Mouse (Mus musculus) heart, embryonic 16.5 days (tissue): ENCODE results near the gene Prkn. TPM values are rescaled to one million over a fixed set of nuclear protein-coding genes. Genes with fewer than 3 reads are reported as not detected.

Source experiments
- ATAC-seq: fragments of 200-750 bp; cut with Nextera tagmentation; replicated peaks from 2 replicates; pipeline ENCODE4 v1.8.0; 2017; ENCODE audit warnings: moderate number of reproducible peaks; ENCODE audit not compliant: insufficient read depth, low FRiP score; ENCODE audit errors: extremely low read depth
- H3K27ac ChIP-seq: fragments of 300-500 bp; sonication (generic); 2 replicates; pipeline ENCODE4 v1.5.1; 2014; ENCODE audit warnings: mild to moderate bottlenecking, low read length, control low read depth, moderate library complexity
- H3K27me3 ChIP-seq: fragments of 300-500 bp; sonication (generic); 2 replicates; pipeline ENCODE4 v1.6.1; 2014; ENCODE audit warnings: low read length, mixed read lengths; ENCODE audit not compliant: control insufficient read depth, insufficient read depth
- H3K36me3 ChIP-seq: fragments of 300-500 bp; sonication (generic); 2 replicates; pipeline ENCODE4 v1.6.1; 2014; ENCODE audit not compliant: control insufficient read depth, insufficient read depth
- H3K4me1 ChIP-seq: fragments of 300-500 bp; sonication (generic); 2 replicates; pipeline ENCODE4 v1.6.1; 2014; ENCODE audit warnings: low read length, mixed read lengths; ENCODE audit not compliant: control insufficient read depth, insufficient read depth
- H3K4me2 ChIP-seq: fragments of 300-500 bp; sonication (generic); 2 replicates; pipeline ENCODE4 v1.6.1; 2014; ENCODE audit warnings: low read depth, mild to moderate bottlenecking, control low read depth, low read length
- H3K4me3 ChIP-seq: fragments of 300-500 bp; sonication (generic); 2 replicates; pipeline ENCODE4 v1.5.1; 2014; ENCODE audit warnings: mild to moderate bottlenecking, control low read depth, low read length
- H3K9ac ChIP-seq: fragments of 300-500 bp; sonication (generic); 2 replicates; pipeline ENCODE4 v1.6.1; 2014; ENCODE audit warnings: low read length, control low read depth
- H3K9me3 ChIP-seq: fragments of 300-500 bp; sonication (generic); replicated peaks from 2 replicates; pipeline ENCODE4 v1.6.1; 2016; ENCODE audit warnings: low read length; ENCODE audit not compliant: control insufficient read depth
- WGBS: fragments of 180-500 bp; shearing (Covaris S2); extraction: QIAGEN DNeasy Blood & Tissue Kit; methylation state at CpG from one replicate; pipeline ENCODE4 v1.1.7; 2014; 5-methylcytosine and 5-hydroxymethylcytosine counted together
- polyA plus RNA-seq: library from polyadenylated mRNA; unstranded; fragments of >200 nt; fragmentation: Nextera tagmentation; extraction: Ambion mirVana; gene quantifications from 2 replicates; pipeline ENCODE4 v1.2.1, GENCODE M21; 2015

Prkn gene
- polyA plus RNA-seq, 1 experiment from 2014 or later = 2.4 TPM

DNA sequence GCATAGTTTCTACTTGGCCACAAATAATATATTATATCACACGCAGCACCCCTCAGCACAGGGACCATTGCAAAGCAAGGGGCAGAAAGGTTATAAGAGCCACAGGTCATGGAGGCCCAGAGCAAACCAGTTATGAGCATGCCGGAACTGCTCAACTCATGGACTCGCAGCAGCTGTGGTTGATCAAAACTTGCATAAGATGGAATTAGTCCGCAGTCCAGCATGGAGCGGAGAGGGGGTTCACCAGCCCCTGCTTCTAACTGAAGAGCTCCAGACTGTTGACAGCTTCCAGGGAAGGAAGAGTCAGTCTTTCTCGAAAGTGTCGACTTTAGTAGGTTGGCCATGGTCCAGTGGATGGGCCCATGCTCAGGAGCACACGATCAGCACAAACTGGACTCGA is 1083.8 kb downstream of the Prkn start:
- no peaks in the 10 kb centered on the region; the same call in 1 of the 2 replicates for H3K9me3 ChIP-seq
- ATAC-seq = no peak
- no peaks in the 10 kb centered on the region for H3K4me1 ChIP-seq
- H3K4me2 ChIP-seq = no peak overlapping the region
- H3K36me3 ChIP-seq = no peaks in the 10 kb centered on the region
- H3K27me3 ChIP-seq = no peaks in the 10 kb centered on the region
- WGBS = 74% methylated on average over 9 of the region's 9 CpGs
- no peak overlapping the region for H3K4me3 ChIP-seq
- no peak overlapping the region for H3K27ac ChIP-seq
- no peak overlapping the region for H3K9ac ChIP-seq

DNA sequence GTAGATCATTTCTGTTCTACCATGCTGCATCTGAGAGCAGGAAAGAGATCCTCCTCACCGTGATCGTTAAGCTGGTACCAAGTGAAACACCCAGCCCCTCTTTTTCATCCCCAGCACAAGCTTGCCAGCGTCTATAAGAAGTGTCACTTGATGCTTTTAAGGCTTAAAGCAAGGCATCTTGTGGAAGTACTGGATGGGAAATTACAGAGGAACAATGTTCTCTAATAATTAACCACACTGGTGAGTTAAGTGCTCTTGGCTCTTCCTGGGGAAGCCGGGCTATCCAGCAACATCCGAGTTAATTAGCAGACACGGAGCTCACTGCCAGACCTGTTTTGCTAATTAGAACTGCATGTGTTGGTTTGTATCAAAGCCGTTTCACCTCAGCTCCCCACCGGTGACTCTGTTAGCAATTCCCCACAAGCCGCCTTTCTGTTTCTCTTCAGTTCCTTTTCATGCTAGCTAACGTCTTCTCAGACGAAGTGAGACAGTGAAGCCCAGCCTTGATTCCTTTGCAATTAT is 1086.7 kb downstream of the Prkn start:
- 56% methylated on average over 11 of the region's 11 CpGs for WGBS
- Histone ChIP-seq H3K9ac (no peak overlapping the region), H3K4me2 (no peak overlapping the region), H3K4me3 (no peak overlapping the region), H3K27me3 (no peaks in the 10 kb centered on the region), H3K9me3 (no peaks in the 10 kb centered on the region; the same call in 1 of the 2 replicates), H3K36me3 (no peaks in the 10 kb centered on the region), H3K4me1 (no peaks in the 10 kb centered on the region), H3K27ac (no peak overlapping the region)
- no peak for ATAC-seq

DNA sequence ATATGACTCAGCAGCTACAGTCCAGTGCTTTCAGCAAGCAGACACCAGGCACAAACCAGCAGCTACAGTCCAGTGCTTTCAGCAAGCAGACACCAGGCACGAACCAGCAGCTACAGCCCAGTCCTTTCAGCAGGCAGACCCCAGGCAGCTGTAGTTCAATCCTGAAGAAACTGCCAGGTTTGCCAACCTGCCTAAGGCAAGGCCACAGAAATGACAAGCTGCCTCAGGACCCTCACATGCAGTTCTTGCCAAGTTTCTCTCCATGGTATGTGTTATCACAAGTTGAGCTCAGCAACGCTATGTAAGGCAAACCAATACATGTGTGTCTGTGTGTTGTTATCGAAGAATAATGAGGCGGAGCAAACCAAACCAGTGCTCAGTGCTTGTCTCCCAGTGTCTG is 1091.5 kb downstream of the Prkn start:
- ATAC-seq = no peak
- Histone ChIP-seq H3K4me1 (no peaks in the 10 kb centered on the region), H3K9ac (no peak overlapping the region), H3K4me3 (no peak overlapping the region), H3K4me2 (no peak overlapping the region), H3K9me3 (no peaks in the 10 kb centered on the region), H3K36me3 (no peaks in the 10 kb centered on the region), H3K27ac (no peak overlapping the region), H3K27me3 (no peaks in the 10 kb centered on the region)
- WGBS = 86% methylated on average over 4 of the region's 4 CpGs

DNA sequence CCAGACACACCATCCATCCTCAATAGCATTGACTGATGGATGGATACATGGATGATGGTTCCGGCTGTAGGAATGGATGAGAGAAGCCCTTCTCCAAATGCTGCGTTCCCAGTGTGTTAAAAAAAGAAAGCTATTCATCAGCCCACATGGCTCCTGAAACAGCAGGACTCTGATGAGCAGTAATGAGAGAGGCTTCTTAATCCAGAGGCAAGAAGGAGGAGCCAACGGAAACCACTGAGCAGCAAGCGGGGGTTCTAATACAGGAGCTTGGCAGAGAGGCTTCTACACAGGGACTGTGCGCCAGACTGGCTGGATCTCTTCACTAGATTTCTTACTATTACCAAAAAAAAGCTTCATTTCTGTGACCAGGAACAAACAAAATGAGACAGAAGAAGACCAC is 1093.6 kb downstream of the Prkn start:
- no peaks in the 10 kb centered on the region for H3K36me3 ChIP-seq
- ATAC-seq = no peak
- H3K27me3 ChIP-seq = no peaks in the 10 kb centered on the region
- H3K9me3 ChIP-seq = no peaks in the 10 kb centered on the region
- H3K27ac ChIP-seq = no peak overlapping the region
- H3K4me1 ChIP-seq = no peaks in the 10 kb centered on the region
- no peak overlapping the region for H3K4me3 ChIP-seq
- no peak overlapping the region for H3K4me2 ChIP-seq
- WGBS = 61% methylated on average over 5 of the region's 5 CpGs
- H3K9ac ChIP-seq = no peak overlapping the region

DNA sequence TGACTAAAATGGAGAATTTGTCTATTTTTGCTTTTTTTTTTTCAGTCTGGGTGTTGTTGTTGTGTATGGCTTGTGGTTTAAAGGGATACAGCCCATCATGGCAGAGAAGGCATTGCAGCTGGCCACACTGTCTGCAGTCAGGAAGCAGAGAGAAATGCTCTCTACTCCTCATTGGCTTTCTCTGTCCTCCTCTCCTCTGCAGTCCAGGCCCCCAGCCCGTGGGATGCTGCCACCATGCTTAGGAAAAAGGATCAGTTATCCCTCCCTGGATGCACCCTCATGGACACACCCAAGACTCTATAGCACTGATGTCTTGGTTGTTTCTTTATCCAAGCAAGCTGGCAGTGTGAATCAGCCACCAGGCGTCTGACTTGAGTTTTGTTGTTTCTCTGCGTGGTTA is 1107.3 kb downstream of the Prkn start:
- Histone ChIP-seq H3K4me1 (no peaks in the 10 kb centered on the region; the same call in 1 of the 2 replicates), H3K9ac (no peak overlapping the region), H3K36me3 (no peaks in the 10 kb centered on the region), H3K4me2 (no peak overlapping the region), H3K9me3 (0 out of 2 replicates have a peak, but pooled peaks cover 2% of the 10 kb centered on the region), H3K4me3 (no peak overlapping the region), H3K27me3 (no peaks in the 10 kb centered on the region), H3K27ac (no peak overlapping the region)
- 82% methylated on average over 3 of the region's 3 CpGs for WGBS
- ATAC-seq = no peak

GRCm38 (mm10) chr17:11949551-11950197 is 1109.5 kb downstream of the Prkn start:
- Histone ChIP-seq H3K9ac (no peak overlapping the region), H3K36me3 (no peaks in the 10 kb centered on the region), H3K9me3 (0 out of 2 replicates have a peak, but pooled peaks cover 2% of the 10 kb centered on the region), H3K4me3 (no peak overlapping the region), H3K4me1 (no peaks in the 10 kb centered on the region; the same call in 1 of the 2 replicates), H3K27ac (no peak overlapping the region), H3K4me2 (no peak overlapping the region), H3K27me3 (no peaks in the 10 kb centered on the region)
- 51% methylated on average over 10 of the region's 10 CpGs for WGBS
- ATAC-seq = no peak

GRCm38 (mm10) chr17:11950198-11950594 is 1110.0 kb downstream of the Prkn start:
- ATAC-seq = no peak
- no peak overlapping the region for H3K4me3 ChIP-seq
- WGBS = 65% methylated on average over 8 of the region's 8 CpGs
- no peaks in the 10 kb centered on the region; the same call in 1 of the 2 replicates for H3K4me1 ChIP-seq
- H3K27ac ChIP-seq = no peak overlapping the region
- 0 out of 2 replicates have a peak, but pooled peaks cover 2% of the 10 kb centered on the region for H3K9me3 ChIP-seq
- H3K9ac ChIP-seq = no peak overlapping the region
- H3K27me3 ChIP-seq = no peaks in the 10 kb centered on the region
- no peak overlapping the region for H3K4me2 ChIP-seq
- no peaks in the 10 kb centered on the region for H3K36me3 ChIP-seq

- peaks cover 5% of the 10 kb centered on the region for H3K9me3 ChIP-seq
- no peaks in the 10 kb centered on the region; the same call in 1 of the 2 replicates for H3K4me1 ChIP-seq
- no peaks in the 10 kb centered on the region for H3K27me3 ChIP-seq
- H3K27ac ChIP-seq = no peak overlapping the region
- ATAC-seq = no peak
- no peaks in the 10 kb centered on the region for H3K36me3 ChIP-seq
- H3K4me2 ChIP-seq = no peak overlapping the region
- WGBS = 67% methylated on average over 6 of the region's 6 CpGs
- no peak overlapping the region for H3K4me3 ChIP-seq
- no peak overlapping the region for H3K9ac ChIP-seq
These were observed 1115.1 kb downstream of the Prkn start for GRCm38 (mm10) chr17:11955317-11955716.

DNA sequence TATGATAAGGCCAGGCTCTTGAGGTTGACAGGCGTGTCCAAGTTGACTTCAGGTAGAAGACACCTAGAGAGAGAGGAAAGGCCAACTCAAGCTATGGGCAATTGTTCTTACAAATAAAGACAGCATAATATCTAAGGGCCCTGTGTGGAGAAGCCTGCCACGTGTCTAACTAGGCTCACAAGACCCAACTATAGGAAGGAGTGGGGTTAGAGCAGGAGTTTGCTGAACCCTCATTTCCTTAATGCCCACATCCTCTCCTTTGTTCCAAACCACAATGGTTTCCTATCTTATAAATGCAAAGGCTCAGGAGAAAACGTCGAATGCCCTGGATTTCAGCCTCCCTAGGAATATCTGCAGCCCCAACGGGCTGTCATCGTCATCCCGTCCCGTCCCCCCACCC is 1120.3 kb downstream of the Prkn start:
- WGBS = 79% methylated on average over 8 of the region's 8 CpGs
- Histone ChIP-seq H3K9ac (no peak overlapping the region), H3K27ac (no peak overlapping the region), H3K27me3 (no peaks in the 10 kb centered on the region), H3K36me3 (no peaks in the 10 kb centered on the region), H3K4me2 (no peak overlapping the region), H3K9me3 (peaks cover 5% of the 10 kb centered on the region), H3K4me3 (no peak overlapping the region), H3K4me1 (no peaks in the 10 kb centered on the region)
- no peak for ATAC-seq
